Comparison of ENCODE assay signal across 7 mouse cellular contexts in genomic region chr7:34387784-34388444, GRCm38 (mm10). TPM values are rescaled to one million over a fixed set of nuclear protein-coding genes. Genes with fewer than 3 reads are reported as not detected.
DNase-seq lines count a peak whose midpoint lies in the region; ATAC-seq and TF ChIP-seq lines count a peak whose summit lies in the region.

No protein-coding gene starts in this region.

- H3K36me3 ChIP-seq in heart, postnatal 0 days (replicated peaks; ENCODE audit: control insufficient read depth, insufficient read depth, low read length), result no peaks in the 10 kb centered on the region
- no peaks in the 10 kb centered on the region; the same call in none of the 2 replicates for H3K36me3 ChIP-seq in liver, embryonic 14.5 days (replicated peaks; ENCODE audit: control insufficient read depth, insufficient read depth, low read depth)

- under 1% methylated on average over 5 of the region's 5 CpGs for WGBS in heart, postnatal 0 days
- 6% methylated on average over 5 of the region's 5 CpGs for WGBS in liver, embryonic 14.5 days (ENCODE audit: insufficient replicate concordance)

- no peak for TF ChIP-seq CTCF in heart, postnatal 0 days (IDR thresholded peaks at IDR 0.05; ENCODE audit: low read depth)
- TF ChIP-seq CTCF in liver, embryonic 14.5 days (IDR thresholded peaks at IDR 0.05; ENCODE audit: low read depth), result no peak

- H3K4me3 ChIP-seq in brown adipose tissue, adult 24 weeks (ENCODE audit: insufficient read depth, low read depth, low read length), result peak overlapping the region; percentile 95
- H3K4me3 ChIP-seq in heart, postnatal 0 days (ENCODE audit: low read depth, low read length), result peak overlapping the region; percentile 91
- peak overlapping the region; percentile 73 to 95 for H3K4me3 ChIP-seq in liver, embryonic 14.5 days (ENCODE audit: insufficient read depth in 1 of 2, low read depth in 2 of 2, low read length in 2 of 2)

- peak overlapping the region; percentile 97 for H3K4me2 ChIP-seq in heart, postnatal 0 days (ENCODE audit: low read depth, low read length)
- H3K4me2 ChIP-seq in liver, embryonic 14.5 days (ENCODE audit: low read depth), result peak overlapping the region; percentile 85

- no peaks in the 10 kb centered on the region for H3K27me3 ChIP-seq in heart, postnatal 0 days (ENCODE audit: control insufficient read depth, insufficient read depth, low read length)
- no peaks in the 10 kb centered on the region for H3K27me3 ChIP-seq in liver, embryonic 14.5 days (ENCODE audit: control insufficient read depth, insufficient read depth, low read length)

- H3K9me3 ChIP-seq in heart, postnatal 0 days (replicated peaks; ENCODE audit: control insufficient read depth, low read length), result no peaks in the 10 kb centered on the region
- H3K9me3 ChIP-seq in liver, embryonic 14.5 days (ENCODE audit: control insufficient read depth, low read length), result no peaks in the 10 kb centered on the region

- peaks cover 17% of the 10 kb centered on the region for H3K4me1 ChIP-seq in brown adipose tissue, adult 24 weeks (ENCODE audit: control insufficient read depth, insufficient read depth, insufficient read length, low read length)
- H3K4me1 ChIP-seq in heart, postnatal 0 days (ENCODE audit: control insufficient read depth, insufficient read depth), result peaks cover 21% of the 10 kb centered on the region
- peaks cover 16 to 25% of the 10 kb centered on the region in 2 experiments; a peak in 3 of 4 replicates for H3K4me1 ChIP-seq in liver, embryonic 14.5 days (replicated peaks; ENCODE audit: control insufficient read depth in 2 of 2, insufficient read depth in 2 of 2, low read length in 1 of 2)

- H3K27ac ChIP-seq in brown adipose tissue, adult 24 weeks (replicated peaks; ENCODE audit: low read depth, low read length), result peak overlapping the region; percentile 6
- H3K27ac ChIP-seq in heart, postnatal 0 days (ENCODE audit: low read depth), result peak overlapping the region; percentile 93
- H3K27ac ChIP-seq in liver, embryonic 14.5 days, result peak overlapping the region; percentile 97

- DNase-seq in spleen, postnatal 10 days (ENCODE audit: low spot score in 2 of 2), result peak; percentile 21 to 28
- DNase-seq in spleen, postnatal 4 days (ENCODE audit: low spot score in 2 of 2), result no peak
- DNase-seq in heart, postnatal 0 days (ENCODE audit: low spot score), result no peak
- no peak for DNase-seq in liver, embryonic 14.5 days (ENCODE audit: low read depth in 3 of 3, low spot score in 3 of 3)
- no peak for DNase-seq in urinary bladder, postnatal 36 days (ENCODE audit: low spot score in 2 of 2)
- no peak for DNase-seq in frontal cortex, postnatal 36 days (ENCODE audit: low spot score in 2 of 2)

- no peak for ATAC-seq in heart, postnatal 0 days (ENCODE audit: insufficient read depth, low read depth)
- ATAC-seq in liver, embryonic 14.5 days (ENCODE audit: insufficient read depth), result no peak

- peak overlapping the region; percentile 97 for H3K9ac ChIP-seq in heart, postnatal 0 days (replicated peaks; ENCODE audit: low read depth, low read length)
- H3K9ac ChIP-seq in liver, embryonic 14.5 days (replicated peaks), result peak overlapping the region; percentile 99

- TF ChIP-seq EP300 in heart, postnatal 0 days (IDR thresholded peaks at IDR 0.05; ENCODE audit: low read depth), result no peak
- no peak for TF ChIP-seq EP300 in liver, embryonic 14.5 days (IDR thresholded peaks at IDR 0.05; ENCODE audit: low read depth)

RNA-seq across cellular contexts. Expression of gene Lsm14a, which starts 5.2 kb away (rescaled TPM):
- polyA plus RNA-seq in brown adipose tissue, adult 24 weeks (2012; ENCODE audit: insufficient read depth, insufficient read length, missing spikeins), result 45.1 and 57.4 TPM in 2 replicates
- total RNA-seq in heart, postnatal 0 days (2014; rRNA removed; ENCODE audit: low replicate concordance), result 41.4 and 57.2 TPM in 2 replicates
- 40.7 and 44.7 TPM in 2 replicates for polyA plus RNA-seq in heart, postnatal 0 days (2015; fragmentation: Nextera tagmentation; extraction: Ambion mirVana)
- 36.4 and 44.7 TPM in 2 replicates for polyA plus RNA-seq in liver, embryonic 14.5 days (2012; rRNA removed)
- 25.4 and 27.7 TPM in 2 replicates for polyA plus RNA-seq in liver, embryonic 14.5 days (2014; fragmentation: Nextera tagmentation; extraction: Ambion mirVana)

Comparison
In these comparisons a context has a peak if more than half of its experiments do, and no peak if none do; other contexts are left out.
1. DNase-seq: peak in spleen, postnatal 10 days (2 of 2); none in spleen, postnatal 4 days (0 of 2), heart, postnatal 0 days (single experiment), liver, embryonic 14.5 days (0 of 3), urinary bladder, postnatal 36 days (0 of 2) and frontal cortex, postnatal 36 days (0 of 2).
2. H3K27ac ChIP-seq: peak in every context shown above with its lines; median percentile 97 in liver, embryonic 14.5 days; 93 in heart, postnatal 0 days; 6 in brown adipose tissue, adult 24 weeks.
3. Peak in every context shown above with its lines, with median percentiles within 50 percentile points of each other: H3K4me3 ChIP-seq.